Comparison of ENCODE assay signal across 7 mouse cellular contexts in genomic region chr14:31493901-31494300, GRCm38 (mm10). TPM values are rescaled to one million over a fixed set of nuclear protein-coding genes. Genes with fewer than 3 reads are reported as not detected.
DNase-seq lines count a peak whose midpoint lies in the region; ATAC-seq and TF ChIP-seq lines count a peak whose summit lies in the region.

No protein-coding gene starts in this region.

- no peaks in the 10 kb centered on the region for H3K9me3 ChIP-seq in embryonic facial prominence, embryonic 15.5 days (replicated peaks)
- no peaks in the 10 kb centered on the region for H3K9me3 ChIP-seq in limb, embryonic 15.5 days
- no peaks in the 10 kb centered on the region for H3K9me3 ChIP-seq in stomach, postnatal 0 days (ENCODE audit: control insufficient read depth, low read length)

- no peak overlapping the region for H3K27ac ChIP-seq in spleen, adult 2 months (ENCODE audit: insufficient read depth, low read length)
- H3K27ac ChIP-seq in embryonic facial prominence, embryonic 15.5 days (replicated peaks): 0 out of 2 replicates have a peak overlapping the region, but pooled peaks have one; percentile 96
- H3K27ac ChIP-seq in limb, embryonic 15.5 days: no peak overlapping the region
- no peak overlapping the region for H3K27ac ChIP-seq in stomach, postnatal 0 days (replicated peaks)

- TF ChIP-seq POLR2A in spleen, adult 2 months (IDR thresholded peaks at IDR 0.05; ENCODE audit: low read depth, low read length): no peak

- H3K4me3 ChIP-seq in spleen, adult 2 months (ENCODE audit: extremely low read depth, insufficient read depth, insufficient read length): peak overlapping the region; percentile 98
- H3K4me3 ChIP-seq in embryonic facial prominence, embryonic 15.5 days (replicated peaks): peak overlapping the region; percentile 97
- H3K4me3 ChIP-seq in limb, embryonic 15.5 days: peak overlapping the region; percentile 74
- peak overlapping the region; percentile 86 for H3K4me3 ChIP-seq in stomach, postnatal 0 days (ENCODE audit: low read depth, low read length)

- 12% methylated on average over 9 of the region's 9 CpGs for WGBS in spleen, adult 2 months
- WGBS in embryonic facial prominence, embryonic 15.5 days: 35% methylated on average over 9 of the region's 9 CpGs
- 28% methylated on average over 9 of the region's 9 CpGs for WGBS in limb, embryonic 15.5 days
- 30% methylated on average over 9 of the region's 9 CpGs for WGBS in stomach, postnatal 0 days

- no peak for TF ChIP-seq CTCF in spleen, adult 2 months (IDR thresholded peaks at IDR 0.05; ENCODE audit: extremely low read depth, insufficient read depth, insufficient read length, insufficient replicate concordance)
- no peak for TF ChIP-seq CTCF in stomach, postnatal 0 days (IDR thresholded peaks at IDR 0.05; ENCODE audit: low read depth)

- no peak for DNase-seq in spleen, adult 2 months (ENCODE audit: low read depth in 1 of 2, low spot score in 2 of 2)
- no peak for DNase-seq in spleen, postnatal 14 days (ENCODE audit: low spot score in 2 of 2)
- no peak for DNase-seq in stomach, postnatal 0 days (ENCODE audit: low spot score)
- no peak for DNase-seq in adrenal gland, postnatal 36 days
- no peak for DNase-seq in retina, embryonic 14.5 days (ENCODE audit: low spot score)

- peak overlapping the region; percentile 95 for H3K9ac ChIP-seq in embryonic facial prominence, embryonic 15.5 days
- H3K9ac ChIP-seq in limb, embryonic 15.5 days: peak overlapping the region; percentile 78
- peak overlapping the region; percentile 93 for H3K9ac ChIP-seq in stomach, postnatal 0 days (ENCODE audit: low read length)

- no peak for TF ChIP-seq EP300 in stomach, postnatal 0 days (optimal IDR thresholded peaks at IDR 0.05)

- H3K4me2 ChIP-seq in embryonic facial prominence, embryonic 15.5 days (replicated peaks): peak overlapping the region; percentile 76
- H3K4me2 ChIP-seq in limb, embryonic 15.5 days: peak overlapping the region; percentile 72
- H3K4me2 ChIP-seq in stomach, postnatal 0 days (replicated peaks; ENCODE audit: low read depth): peak overlapping the region; percentile 86

- H3K27me3 ChIP-seq in spleen, adult 2 months (ENCODE audit: control insufficient read depth, insufficient read depth, low read length): no peaks in the 10 kb centered on the region
- no peaks in the 10 kb centered on the region for H3K27me3 ChIP-seq in embryonic facial prominence, embryonic 15.5 days
- H3K27me3 ChIP-seq in limb, embryonic 15.5 days: no peaks in the 10 kb centered on the region
- H3K27me3 ChIP-seq in stomach, postnatal 0 days (ENCODE audit: control insufficient read depth, insufficient read depth, low read length): no peaks in the 10 kb centered on the region

- peaks cover 11% of the 10 kb centered on the region; the same call in 1 of the 2 replicates for H3K36me3 ChIP-seq in spleen, adult 2 months (ENCODE audit: control insufficient read depth, insufficient read depth, low read length)
- H3K36me3 ChIP-seq in embryonic facial prominence, embryonic 15.5 days: peaks cover 39% of the 10 kb centered on the region
- H3K36me3 ChIP-seq in limb, embryonic 15.5 days: peaks cover 33% of the 10 kb centered on the region
- H3K36me3 ChIP-seq in stomach, postnatal 0 days (ENCODE audit: control insufficient read depth, insufficient read depth, low read length): peaks cover 4% of the 10 kb centered on the region; the same call in 1 of the 2 replicates

- peaks cover 11% of the 10 kb centered on the region; the same call in 1 of the 2 replicates for H3K4me1 ChIP-seq in spleen, adult 2 months (ENCODE audit: control insufficient read depth, insufficient read depth, insufficient read length)
- peaks cover 29% of the 10 kb centered on the region for H3K4me1 ChIP-seq in embryonic facial prominence, embryonic 15.5 days
- peaks cover 28% of the 10 kb centered on the region for H3K4me1 ChIP-seq in limb, embryonic 15.5 days
- peaks cover 7% of the 10 kb centered on the region; the same call in 1 of the 2 replicates for H3K4me1 ChIP-seq in stomach, postnatal 0 days (replicated peaks; ENCODE audit: control insufficient read depth, insufficient read depth)

- ATAC-seq in embryonic facial prominence, embryonic 15.5 days (ENCODE audit: insufficient number of reproducible peaks, low FRiP score, low TSS enrichment, low read depth): no peak
- no peak for ATAC-seq in limb, embryonic 15.5 days (ENCODE audit: insufficient number of reproducible peaks, low FRiP score, low TSS enrichment, low read depth)
- no peak for ATAC-seq in stomach, postnatal 0 days (ENCODE audit: low FRiP score, low TSS enrichment)

RNA-seq across cellular contexts. Expression of gene Eaf1, which starts 0.3 kb away (rescaled TPM):
- 28.8 and 30.8 TPM in 2 replicates for polyA plus RNA-seq in spleen, adult 2 months (2012; rRNA removed)
- polyA plus RNA-seq in embryonic facial prominence, embryonic 15.5 days (2015; fragmentation: Nextera tagmentation; extraction: Ambion mirVana): 26.1 and 27.0 TPM in 2 replicates
- 20.6 and 20.7 TPM in 2 replicates for polyA plus RNA-seq in limb, embryonic 15.5 days (2015; fragmentation: Nextera tagmentation; extraction: Ambion mirVana)
- 10.5 and 11.9 TPM in 2 replicates for polyA plus RNA-seq in stomach, postnatal 0 days (2015; fragmentation: Nextera tagmentation; extraction: Ambion mirVana)
- 10 to 100 TPM; 42.3 to 70.7 TPM for total RNA-seq in adrenal gland, postnatal 36 days (2021)

RNA-seq across cellular contexts. Expression of gene Mettl6, which starts 0.9 kb away (rescaled TPM):
- 5.8 and 7.1 TPM in 2 replicates for polyA plus RNA-seq in spleen, adult 2 months (2012; rRNA removed)
- polyA plus RNA-seq in embryonic facial prominence, embryonic 15.5 days (2015; fragmentation: Nextera tagmentation; extraction: Ambion mirVana): 55.4 and 57.5 TPM in 2 replicates
- polyA plus RNA-seq in limb, embryonic 15.5 days (2015; fragmentation: Nextera tagmentation; extraction: Ambion mirVana): 57.4 and 65.6 TPM in 2 replicates
- polyA plus RNA-seq in stomach, postnatal 0 days (2015; fragmentation: Nextera tagmentation; extraction: Ambion mirVana): 29.4 and 31.9 TPM in 2 replicates
- total RNA-seq in adrenal gland, postnatal 36 days (2021): 10 to 100 TPM; 20.4 to 21.3 TPM

RNA-seq across cellular contexts. Expression of gene Sh3bp5, which starts 58.0 kb away (rescaled TPM):
- polyA plus RNA-seq in spleen, adult 2 months (2012; rRNA removed): 36.0 and 43.0 TPM in 2 replicates
- polyA plus RNA-seq in embryonic facial prominence, embryonic 15.5 days (2015; fragmentation: Nextera tagmentation; extraction: Ambion mirVana): 29.1 and 30.4 TPM in 2 replicates
- 33.8 and 34.4 TPM in 2 replicates for polyA plus RNA-seq in limb, embryonic 15.5 days (2015; fragmentation: Nextera tagmentation; extraction: Ambion mirVana)
- 9.9 and 10.9 TPM in 2 replicates for polyA plus RNA-seq in stomach, postnatal 0 days (2015; fragmentation: Nextera tagmentation; extraction: Ambion mirVana)
- total RNA-seq in adrenal gland, postnatal 36 days (2021): 100 to 1,000 TPM; 147 to 211 TPM
